Mouse (Mus musculus): ENCODE data around the gene Fyb. TPM values are rescaled to one million over a fixed set of nuclear protein-coding genes. Genes with fewer than 3 reads are reported as not detected.

The Fyb gene
- polyA plus RNA-seq, 1 experiment = 97.3 TPM

DNA sequence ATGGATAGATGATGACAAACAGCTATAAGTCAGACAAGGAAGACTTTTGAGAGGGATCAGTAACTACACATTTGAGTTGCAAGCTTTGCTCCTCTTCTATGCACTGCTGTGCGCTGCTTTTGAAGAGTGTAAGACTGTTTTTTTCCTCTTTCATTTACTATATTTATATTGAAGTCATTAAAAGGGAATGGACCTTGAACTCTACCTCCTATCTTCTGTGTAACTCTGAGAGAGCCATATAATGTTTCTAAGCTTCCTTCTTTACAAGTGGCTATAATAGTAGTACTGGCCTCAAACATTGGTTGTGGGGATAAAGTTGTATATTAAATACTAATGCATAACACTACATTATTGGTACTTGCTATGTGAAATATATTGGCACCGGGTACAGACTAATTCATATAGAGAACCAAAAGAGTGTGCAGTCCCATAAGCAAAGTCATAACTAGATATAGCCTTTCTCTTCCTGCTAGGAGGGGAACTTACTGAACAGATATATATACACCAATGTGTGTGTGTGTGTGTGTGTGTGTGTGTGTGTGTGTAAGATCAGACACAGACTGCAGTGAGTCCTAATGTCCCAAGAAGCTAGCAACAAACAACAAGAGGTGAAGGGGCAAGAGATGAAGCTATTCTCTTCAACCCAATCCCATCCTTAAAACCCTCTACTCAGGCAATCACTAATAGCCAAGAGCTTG, 47.7 kb downstream of the Fyb start:
- H3K27ac ChIP-seq (ENCODE audit: insufficient read depth, low read depth, low read length) = peak overlapping the region; percentile 40
- H3K36me3 ChIP-seq (ENCODE audit: control insufficient read depth, insufficient read depth, low read length) = no peaks in the 10 kb centered on the region
- TF ChIP-seq POLR2A (IDR thresholded peaks at IDR 0.05; ENCODE audit: low read depth, low read length) (no peak), CTCF (IDR thresholded peaks at IDR 0.05; ENCODE audit: extremely low read depth, insufficient read length, insufficient replicate concordance, low read depth, low read length) (no peak)
- no peaks in the 10 kb centered on the region for H3K27me3 ChIP-seq (ENCODE audit: control insufficient read depth, insufficient read depth, low read length)
- WGBS = 34% methylated on average over 2 of the region's 2 CpGs
- H3K4me3 ChIP-seq (ENCODE audit: low read depth, low read length) = no peak overlapping the region
- peaks cover 27% of the 10 kb centered on the region for H3K4me1 ChIP-seq (ENCODE audit: control insufficient read depth, insufficient read depth, insufficient read length, low read length)

GRCm38 (mm10) chr15:6570876-6571275, 48.2 kb downstream of the Fyb start:
- WGBS = 4% methylated on average over 7 of the region's 7 CpGs
- peak overlapping the region; percentile 40; the same call in 1 of the 2 replicates for H3K27ac ChIP-seq (ENCODE audit: insufficient read depth, low read depth, low read length)
- TF ChIP-seq POLR2A (IDR thresholded peaks at IDR 0.05; ENCODE audit: low read depth, low read length) (no peak), CTCF (IDR thresholded peaks at IDR 0.05; ENCODE audit: extremely low read depth, insufficient read length, insufficient replicate concordance, low read depth, low read length) (peak; percentile 82; the same call in 1 of the 2 replicates)

GRCm38 (mm10) chr15:6574283-6574960, 51.8 kb downstream of the Fyb start:
- 40% methylated on average over 5 of the region's 5 CpGs for WGBS
- H3K36me3 ChIP-seq (ENCODE audit: control insufficient read depth, insufficient read depth, low read length) = no peaks in the 10 kb centered on the region
- peaks cover 13% of the 10 kb centered on the region for H3K4me1 ChIP-seq (ENCODE audit: control insufficient read depth, insufficient read depth, insufficient read length, low read length)
- no peaks in the 10 kb centered on the region for H3K27me3 ChIP-seq (ENCODE audit: control insufficient read depth, insufficient read depth, low read length)
- no peak overlapping the region for H3K4me3 ChIP-seq (ENCODE audit: low read depth, low read length)
- no peak for TF ChIP-seq POLR2A (IDR thresholded peaks at IDR 0.05; ENCODE audit: low read depth, low read length)
- no peak for TF ChIP-seq CTCF (IDR thresholded peaks at IDR 0.05; ENCODE audit: extremely low read depth, insufficient read length, insufficient replicate concordance, low read depth, low read length)
- H3K27ac ChIP-seq (ENCODE audit: insufficient read depth, low read depth, low read length) = no peak overlapping the region

More at GRCm38 (mm10) chr15:6570876-6571275, 48.2 kb downstream of the Fyb start:
- Histone ChIP-seq H3K4me1 (ENCODE audit: control insufficient read depth, insufficient read depth, insufficient read length, low read length) (peaks cover 27% of the 10 kb centered on the region), H3K4me3 (ENCODE audit: low read depth, low read length) (no peak overlapping the region), H3K27me3 (ENCODE audit: control insufficient read depth, insufficient read depth, low read length) (no peaks in the 10 kb centered on the region), H3K36me3 (ENCODE audit: control insufficient read depth, insufficient read depth, low read length) (no peaks in the 10 kb centered on the region)

DNA sequence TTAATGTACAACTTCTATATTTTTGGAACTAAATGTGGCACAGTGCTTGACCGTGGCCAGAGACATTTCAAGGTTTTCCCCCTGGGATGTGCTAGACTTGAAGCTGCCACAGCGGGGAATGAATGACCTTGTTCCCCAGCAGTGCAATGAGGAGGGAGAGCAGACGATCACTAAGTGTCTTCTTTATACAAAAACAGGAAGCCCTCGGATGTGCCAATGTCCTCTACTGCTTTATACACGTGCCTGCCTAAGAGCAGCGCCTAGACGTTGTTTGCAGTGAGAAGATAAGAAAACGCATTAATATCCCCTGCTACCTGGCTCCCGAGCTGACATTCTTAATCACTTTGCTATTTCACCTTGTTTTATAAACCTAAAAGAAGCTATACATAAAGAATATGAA, 55.3 kb downstream of the Fyb start:
- Histone ChIP-seq H3K4me1 (ENCODE audit: control insufficient read depth, insufficient read depth, insufficient read length, low read length) (peaks cover 2% of the 10 kb centered on the region; the same call in 1 of the 2 replicates), H3K36me3 (ENCODE audit: control insufficient read depth, insufficient read depth, low read length) (no peaks in the 10 kb centered on the region), H3K4me3 (ENCODE audit: low read depth, low read length) (no peak overlapping the region), H3K27ac (ENCODE audit: insufficient read depth, low read depth, low read length) (no peak overlapping the region; the same call in 1 of the 2 replicates), H3K27me3 (ENCODE audit: control insufficient read depth, insufficient read depth, low read length) (no peaks in the 10 kb centered on the region)
- 25% methylated on average over 9 of the region's 9 CpGs for WGBS
- no peak for TF ChIP-seq CTCF (IDR thresholded peaks at IDR 0.05; ENCODE audit: extremely low read depth, insufficient read length, insufficient replicate concordance, low read depth, low read length)
- TF ChIP-seq POLR2A (IDR thresholded peaks at IDR 0.05; ENCODE audit: low read depth, low read length) = no peak

DNA sequence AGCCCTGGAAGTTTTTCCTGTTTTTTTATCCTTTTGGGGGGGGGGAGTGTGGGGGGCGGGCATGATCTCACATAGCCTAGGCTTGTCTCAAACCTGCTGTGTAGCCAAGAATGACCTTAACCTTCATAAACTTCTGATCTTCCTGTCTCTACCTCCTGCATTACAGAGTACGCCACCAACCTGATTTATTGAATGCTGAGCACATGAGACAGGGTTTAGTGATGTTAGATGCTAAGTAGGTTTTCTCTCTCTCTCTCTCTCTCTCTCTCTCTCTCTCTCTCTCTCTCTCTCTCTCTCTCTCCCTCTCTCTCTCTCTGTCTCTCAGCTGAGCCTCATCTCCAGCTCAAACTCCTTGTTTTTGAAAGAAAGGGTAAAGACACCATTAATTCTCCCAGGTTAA, 56.0 kb downstream of the Fyb start:
- Histone ChIP-seq H3K27ac (ENCODE audit: insufficient read depth, low read depth, low read length) (peak overlapping the region; percentile 58; the same call in 1 of the 2 replicates), H3K4me3 (ENCODE audit: low read depth, low read length) (no peak overlapping the region), H3K4me1 (ENCODE audit: control insufficient read depth, insufficient read depth, insufficient read length, low read length) (peaks cover 2% of the 10 kb centered on the region; the same call in 1 of the 2 replicates), H3K36me3 (ENCODE audit: control insufficient read depth, insufficient read depth, low read length) (no peaks in the 10 kb centered on the region), H3K27me3 (ENCODE audit: control insufficient read depth, insufficient read depth, low read length) (no peaks in the 10 kb centered on the region)
- no peak for TF ChIP-seq CTCF (IDR thresholded peaks at IDR 0.05; ENCODE audit: extremely low read depth, insufficient read length, insufficient replicate concordance, low read depth, low read length)
- TF ChIP-seq POLR2A (IDR thresholded peaks at IDR 0.05; ENCODE audit: low read depth, low read length) = no peak
- 73% methylated on average over 2 of the region's 2 CpGs for WGBS

DNA sequence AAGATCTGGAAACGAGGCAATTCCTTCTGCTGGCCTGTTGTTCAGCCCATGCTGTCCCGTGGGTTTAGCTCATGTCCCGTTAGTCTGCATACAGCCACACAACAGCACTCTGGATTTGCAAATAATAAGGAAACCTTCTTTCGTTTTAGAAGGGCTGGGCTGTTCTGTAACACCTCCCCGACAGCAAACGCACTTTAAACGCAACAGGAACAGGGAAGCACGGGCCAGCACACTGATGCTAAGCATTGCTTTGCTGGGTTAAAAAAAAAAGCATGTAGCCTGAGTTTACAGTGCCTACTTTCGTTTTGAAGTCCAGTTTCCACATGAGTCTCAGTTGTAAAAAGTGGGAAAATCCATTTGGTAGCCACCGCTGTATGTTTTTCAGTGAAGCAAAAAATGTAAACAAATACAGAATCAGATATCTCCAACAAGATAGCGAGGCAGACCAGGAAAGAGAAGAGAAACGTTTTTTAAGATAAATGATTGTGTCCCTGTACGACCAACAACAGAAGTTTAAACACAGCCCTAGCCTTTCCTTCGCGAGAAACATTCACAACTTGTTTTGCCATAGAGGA, 56.6 kb downstream of the Fyb start:
- no peaks in the 10 kb centered on the region for H3K36me3 ChIP-seq (ENCODE audit: control insufficient read depth, insufficient read depth, low read length)
- H3K27me3 ChIP-seq (ENCODE audit: control insufficient read depth, insufficient read depth, low read length) = no peaks in the 10 kb centered on the region
- no peak for TF ChIP-seq POLR2A (IDR thresholded peaks at IDR 0.05; ENCODE audit: low read depth, low read length)
- no peak for TF ChIP-seq CTCF (IDR thresholded peaks at IDR 0.05; ENCODE audit: extremely low read depth, insufficient read length, insufficient replicate concordance, low read depth, low read length)
- peak overlapping the region; percentile 58 for H3K27ac ChIP-seq (ENCODE audit: insufficient read depth, low read depth, low read length)
- H3K4me3 ChIP-seq (ENCODE audit: low read depth, low read length) = peak overlapping the region; percentile 11; the same call in 1 of the 2 replicates
- H3K4me1 ChIP-seq (ENCODE audit: control insufficient read depth, insufficient read depth, insufficient read length, low read length) = peaks cover 2% of the 10 kb centered on the region; the same call in 1 of the 2 replicates
- WGBS = 24% methylated on average over 15 of the region's 15 CpGs

All from small intestine, adult 2 months (tissue).